Mouse (Mus musculus) forebrain, postnatal 0 days (tissue): Measurements from ENCODE around the gene Gm29094. TPM values are rescaled to one million over a fixed set of nuclear protein-coding genes. Genes with fewer than 3 reads are reported as not detected.
"Not testable (repeated sequence)": the region's sequence is repeated elsewhere in the genome, so short reads cannot be mapped to it uniquely, and the experiment has no call there.

Experiments
- ATAC-seq: fragments of 200-750 bp; cut with Nextera tagmentation; 2 replicates; pipeline ENCODE4 v1.8.0; 2017; ENCODE audit warnings: mild to moderate bottlenecking, moderate library complexity
- DNase-seq: peaks from one replicate; pipeline ENCODE4 v3.0.0-alpha.2; 2015
- H3K27ac ChIP-seq: fragments of 300-500 bp; sonication (generic); 2 replicates; pipeline ENCODE4 v1.5.1; 2014; ENCODE audit warnings: low read depth, mild to moderate bottlenecking, antibody characterized with exemption, low read length, moderate library complexity, mixed read lengths
- H3K27me3 ChIP-seq: fragments of 300-500 bp; sonication (generic); 2 replicates; pipeline ENCODE4 v1.6.1; 2014; ENCODE audit warnings: mild to moderate bottlenecking, low read length, mixed read lengths; ENCODE audit not compliant: insufficient read depth
- H3K36me3 ChIP-seq: fragments of 300-500 bp; sonication (generic); 2 replicates; pipeline ENCODE4 v1.6.1; 2014; ENCODE audit warnings: mild to moderate bottlenecking, moderate library complexity; ENCODE audit not compliant: insufficient read depth
- H3K4me1 ChIP-seq: fragments of 300-500 bp; sonication (generic); 2 replicates; pipeline ENCODE4 v1.6.1; 2014; ENCODE audit warnings: antibody characterized with exemption; ENCODE audit not compliant: insufficient read depth
- H3K4me2 ChIP-seq: fragments of 300-500 bp; sonication (generic); 2 replicates; pipeline ENCODE4 v1.6.1; 2014; ENCODE audit warnings: low read depth, mild to moderate bottlenecking, moderate library complexity
- H3K4me3 ChIP-seq: fragments of 300-500 bp; sonication (generic); 2 replicates; pipeline ENCODE4 v1.5.1; 2014; ENCODE audit warnings: low read depth, low read length, mixed read lengths
- H3K9ac ChIP-seq: fragments of 300-500 bp; sonication (generic); 2 replicates; pipeline ENCODE4 v1.6.1; 2014; ENCODE audit warnings: mild to moderate bottlenecking
- H3K9me3 ChIP-seq: fragments of 300-500 bp; sonication (generic); 2 replicates; pipeline ENCODE4 v1.6.1; 2016; ENCODE audit warnings: low read length
- CTCF ChIP-seq: sonication (generic); IDR thresholded peaks from 2 replicates; pipeline ENCODE4 v1.5.1; 2016; ENCODE audit warnings: antibody characterized with exemption, control low read depth, low read depth
- WGBS: fragments of 180-500 bp; shearing (Covaris S2); extraction: QIAGEN DNeasy Blood & Tissue Kit; methylation state at CpG from one replicate; pipeline ENCODE4 v1.1.7; 2014; 5-methylcytosine and 5-hydroxymethylcytosine counted together
- polyA plus RNA-seq: library from polyadenylated mRNA; unstranded; fragments of >200 nt; fragmentation: Nextera tagmentation; extraction: Ambion mirVana; gene quantifications from 2 replicates; pipeline ENCODE4 v1.2.1, GENCODE M21; 2015
- total RNA-seq: library from RNA; depleted of rRNA; stranded (reverse); fragments of >200 nt; gene quantifications from 2 replicates; pipeline ENCODE4 v1.2.3, GENCODE M21; 2014

Gene Gm29094
- total and polyA plus RNA-seq, 2 experiments from 2014 or later, result 0.68 TPM; not detected in 1

- Histone ChIP-seq H3K36me3 (no peaks in the 10 kb centered on the region), H3K4me1 (no peaks in the 10 kb centered on the region), H3K27me3 (no peaks in the 10 kb centered on the region), H3K9ac (no peak overlapping the region), H3K27ac (no peak overlapping the region), H3K9me3 (no peaks in the 10 kb centered on the region), H3K4me3 (no peak overlapping the region), H3K4me2 (no peak overlapping the region)
- ATAC-seq, result no peak
- WGBS, result 90% methylated on average over 7 of the region's 7 CpGs
- no peak for TF ChIP-seq CTCF
- DNase-seq, result no peak
These were observed 28.9 kb downstream of the Gm29094 start for GRCm38 (mm10) chr9:89228122-89228521.

GRCm38 (mm10) chr9:89230897-89231497, 31.8 kb downstream of the Gm29094 start:
- not testable (repeated sequence) for H3K27ac ChIP-seq, H3K36me3 ChIP-seq, H3K4me1 ChIP-seq, H3K4me3 ChIP-seq, H3K9me3 ChIP-seq, H3K9ac ChIP-seq, H3K4me2 ChIP-seq, H3K27me3 ChIP-seq
- TF ChIP-seq CTCF, result peak; percentile 69
- ATAC-seq, result peak; percentile 91
- 53% methylated on average over 1 of the region's 2 CpGs for WGBS
- DNase-seq, result peak; percentile 18

- not testable (repeated sequence) for H3K27ac ChIP-seq, H3K4me3 ChIP-seq, H3K27me3 ChIP-seq, H3K4me2 ChIP-seq, H3K4me1 ChIP-seq, H3K36me3 ChIP-seq, H3K9me3 ChIP-seq, ATAC-seq, H3K9ac ChIP-seq, DNase-seq
- WGBS, result 90% methylated on average over 4 of the region's 4 CpGs
These were observed 38.0 kb downstream of the Gm29094 start for GRCm38 (mm10) chr9:89237131-89237530.

GRCm38 (mm10) chr9:89238976-89239505, 39.9 kb downstream of the Gm29094 start:
- DNase-seq, H3K4me1 ChIP-seq, H3K36me3 ChIP-seq, H3K9ac ChIP-seq, ATAC-seq, H3K4me3 ChIP-seq, H3K27ac ChIP-seq, H3K4me2 ChIP-seq, H3K27me3 ChIP-seq, H3K9me3 ChIP-seq: not testable (repeated sequence)
- 86% methylated on average over 4 of the region's 5 CpGs for WGBS

DNA sequence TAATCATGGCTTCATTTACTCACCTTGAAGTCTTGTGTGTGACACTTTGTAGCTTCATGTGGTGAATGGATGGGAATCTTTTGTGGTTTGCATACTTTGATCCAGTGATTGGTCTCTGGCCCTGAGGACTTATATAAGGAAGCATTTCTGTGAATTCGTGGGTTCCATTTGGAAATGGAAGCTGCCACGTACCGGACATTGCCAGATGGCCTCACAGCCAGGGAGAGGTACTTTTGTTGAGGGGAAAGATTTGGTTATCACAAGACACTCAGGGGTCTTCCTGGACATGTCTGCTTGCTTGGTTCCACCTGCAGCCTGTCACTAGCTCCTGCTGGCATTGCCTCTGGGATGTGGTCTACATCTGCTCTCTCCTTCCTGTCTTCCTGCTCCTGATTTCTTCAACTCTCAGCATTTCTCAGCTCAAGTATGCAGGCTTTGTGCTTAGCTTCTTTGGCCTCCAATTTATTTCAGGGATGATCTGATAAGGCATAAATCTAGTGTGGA, 41.4 kb downstream of the Gm29094 start:
- H3K4me2 ChIP-seq, H3K4me1 ChIP-seq, DNase-seq, H3K9ac ChIP-seq, H3K36me3 ChIP-seq, ATAC-seq, H3K4me3 ChIP-seq, H3K27ac ChIP-seq, H3K9me3 ChIP-seq, H3K27me3 ChIP-seq: not testable (repeated sequence)
- 79% methylated on average over 3 of the region's 3 CpGs for WGBS

GRCm38 (mm10) chr9:89253400-89253799, 54.2 kb downstream of the Gm29094 start:
- H3K9ac ChIP-seq, result no peak overlapping the region
- ATAC-seq (no peak), DNase-seq (no peak)
- no peaks in the 10 kb centered on the region for H3K36me3 ChIP-seq
- H3K4me2 ChIP-seq, result no peak overlapping the region
- no peak overlapping the region for H3K4me3 ChIP-seq
- TF ChIP-seq CTCF, result no peak
- no peaks in the 10 kb centered on the region for H3K4me1 ChIP-seq
- H3K27me3 ChIP-seq, result no peaks in the 10 kb centered on the region
- no peaks in the 10 kb centered on the region for H3K9me3 ChIP-seq
- H3K27ac ChIP-seq, result no peak overlapping the region
- 90% methylated on average over 2 of the region's 2 CpGs for WGBS

GRCm38 (mm10) chr9:89256556-89257335, 57.6 kb downstream of the Gm29094 start:
- Histone ChIP-seq H3K9me3 (no peaks in the 10 kb centered on the region), H3K4me2 (no peak overlapping the region), H3K9ac (no peak overlapping the region), H3K27me3 (no peaks in the 10 kb centered on the region), H3K36me3 (no peaks in the 10 kb centered on the region), H3K4me1 (no peaks in the 10 kb centered on the region), H3K4me3 (no peak overlapping the region), H3K27ac (no peak overlapping the region)
- no peak for ATAC-seq
- DNase-seq, result no peak
- 91% methylated on average over 12 of the region's 12 CpGs for WGBS
- no peak for TF ChIP-seq CTCF
